ENCODE assay signal across 14 mouse cellular contexts in genomic region chr12:17425254-17426169, GRCm38 (mm10).
"Had no signal": no experiment of that assay in that cellular context is flagged by ENCODE, and none has a peak within 500 bp of the region (broad histone marks: within the 10 kb centered on the region; RNA-seq: fewer than 3 reads in every experiment).

No protein-coding gene starts in this region.

- H3K9ac ChIP-seq: lung, embryonic 14.5 days; midbrain, embryonic 12.5 days; neural tube, embryonic 12.5 days had no signal

- H3K4me2 ChIP-seq: lung, embryonic 14.5 days; midbrain, embryonic 12.5 days; neural tube, embryonic 12.5 days had no signal

- H3K27ac ChIP-seq: left cerebral cortex, adult 2 months; limb, embryonic 10.5 days; macrophage; midbrain, embryonic 12.5 days; neural tube, embryonic 12.5 days had no signal

- H3K27me3 ChIP-seq: megakaryocyte, embryonic 14.5 days; midbrain, embryonic 12.5 days; neural tube, embryonic 12.5 days had no signal

- DNase-seq: kidney, adult 8-10 months; kidney, postnatal 25 days; lung, embryonic 14.5 days; lung, postnatal 14 days; thymus, adult 18-20 months; thymus, postnatal 14 days had no signal

- ATAC-seq: intestine, postnatal 0 days had no signal

- H3K9me3 ChIP-seq: limb, embryonic 10.5 days; megakaryocyte, embryonic 14.5 days; midbrain, embryonic 12.5 days; neural tube, embryonic 12.5 days had no signal

- H3K4me1 ChIP-seq: limb, embryonic 10.5 days; megakaryocyte, embryonic 14.5 days; midbrain, embryonic 12.5 days had no signal

- H3K4me3 ChIP-seq: left cerebral cortex, adult 2 months; limb, embryonic 10.5 days; megakaryocyte, embryonic 14.5 days; midbrain, embryonic 12.5 days; myocyte; neural tube, embryonic 12.5 days had no signal
